Mouse (Mus musculus) bone marrow, adult 2 months (tissue): ENCODE measurements around the gene Dhdh. TPM values are rescaled to one million over a fixed set of nuclear protein-coding genes. Genes with fewer than 3 reads are reported as not detected.
"Not testable (repeated sequence)": the region's sequence is repeated elsewhere in the genome, so short reads cannot be mapped to it uniquely, and the experiment has no call there.

ENCODE experiments used
- H3K27ac ChIP-seq: fragments of 200-500 bp; 2 replicates; pipeline ENCODE4 v1.5.1; 2012; ENCODE audit warnings: low read depth, mild to moderate bottlenecking, control low read depth, inconsistent platforms, low read length; ENCODE audit not compliant: control insufficient read depth, poor library complexity, insufficient read depth
- H3K4me1 ChIP-seq: fragments of 200-500 bp; 2 replicates; pipeline ENCODE4 v1.6.1; 2011; ENCODE audit warnings: low read length; ENCODE audit not compliant: control insufficient read depth, insufficient read depth
- H3K4me3 ChIP-seq: fragments of 200-500 bp; replicated peaks from 2 replicates; pipeline ENCODE3; 2011; ENCODE audit warnings: mild to moderate bottlenecking, low read depth, low read length, control low read depth; ENCODE audit not compliant: control insufficient read depth
- CTCF ChIP-seq: fragments of 200-500 bp; IDR thresholded peaks from 2 replicates; pipeline ENCODE4 v1.5.1; 2011; ENCODE audit warnings: low read length, control low read depth; ENCODE audit not compliant: control insufficient read depth, insufficient read depth
- POLR2A ChIP-seq: fragments of 200-500 bp; IDR thresholded peaks from 2 replicates; pipeline ENCODE4 v1.6.1; 2011; ENCODE audit warnings: low read depth, mild to moderate bottlenecking, control low read depth, low read length, borderline replicate concordance; ENCODE audit not compliant: control insufficient read depth
- WGBS: fragments of 180-500 bp; shearing (Covaris S2); methylation state at CpG from one replicate; pipeline ENCODE4 v1.1.7; 2018; 5-methylcytosine and 5-hydroxymethylcytosine counted together
- polyA plus RNA-seq: library from polyadenylated mRNA; stranded (reverse); fragments of >200 nt; gene quantifications from 2 replicates; pipeline ENCODE4 v1.2.4, GENCODE M21; 2011; ENCODE audit warnings: low replicate concordance; ENCODE audit not compliant: missing spikeins, insufficient read depth, insufficient read length

The Dhdh gene
- polyA plus RNA-seq, result 2.7 and 4.8 TPM in 2 replicates

DNA sequence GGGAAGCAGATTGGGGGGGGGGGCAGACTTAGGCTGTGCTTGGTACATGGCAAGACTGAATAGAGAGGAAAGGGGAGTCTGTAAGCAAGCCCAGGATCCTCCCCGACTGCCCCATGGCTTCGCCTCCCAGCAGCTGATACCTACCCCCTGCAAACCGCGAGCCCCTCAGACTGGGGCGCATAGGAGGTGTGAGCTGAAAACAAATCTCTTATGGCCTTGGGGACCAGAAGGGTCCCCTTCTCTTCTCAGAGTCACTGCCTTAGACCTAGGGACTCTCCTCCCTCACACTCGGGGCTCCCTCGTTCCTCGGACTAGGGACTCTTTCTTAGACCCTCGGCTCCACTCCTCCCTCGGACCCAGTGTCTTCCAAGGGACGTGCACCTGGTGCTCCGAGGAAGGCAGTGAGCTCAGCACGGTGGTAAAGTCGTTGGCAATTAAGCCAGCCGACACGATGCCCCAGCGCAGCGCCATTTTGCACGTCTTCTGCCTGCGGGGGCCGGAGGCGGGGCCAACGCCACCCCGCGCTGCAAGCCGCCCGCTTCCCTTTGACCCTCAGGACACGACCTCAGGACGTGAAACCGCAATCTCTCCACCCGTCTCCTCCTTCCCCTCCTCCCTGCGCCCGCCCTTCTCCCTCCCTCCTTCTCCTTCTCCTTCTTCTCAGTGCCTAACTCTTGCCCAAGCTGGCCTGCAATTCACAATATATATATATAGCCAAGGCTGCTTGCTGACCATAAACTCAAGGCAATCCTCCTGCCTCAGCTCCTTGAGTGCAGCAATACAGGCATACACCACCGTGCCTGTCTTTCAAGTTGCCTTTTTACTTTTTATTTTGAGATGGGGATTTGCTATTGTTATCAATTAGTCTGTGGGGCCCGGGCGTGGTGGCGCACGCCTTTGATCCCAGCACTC is at the start of gene Dhdh:
Gene Dhdh (minus strand): TSS at position 513 of the 912 bp plus-strand sequence.
- H3K4me3 ChIP-seq, result peak within 1 kb of the TSS; percentile 86
- 6% methylated on average over 38 of the region's 38 CpGs for WGBS
- TF ChIP-seq CTCF (no peak), POLR2A (peak; percentile 65; the same call in 1 of the 2 replicates)
- no peaks in the 10 kb centered on the region; the same call in 1 of the 2 replicates for H3K4me1 ChIP-seq
- peak within 1 kb of the TSS; percentile 52 for H3K27ac ChIP-seq

DNA sequence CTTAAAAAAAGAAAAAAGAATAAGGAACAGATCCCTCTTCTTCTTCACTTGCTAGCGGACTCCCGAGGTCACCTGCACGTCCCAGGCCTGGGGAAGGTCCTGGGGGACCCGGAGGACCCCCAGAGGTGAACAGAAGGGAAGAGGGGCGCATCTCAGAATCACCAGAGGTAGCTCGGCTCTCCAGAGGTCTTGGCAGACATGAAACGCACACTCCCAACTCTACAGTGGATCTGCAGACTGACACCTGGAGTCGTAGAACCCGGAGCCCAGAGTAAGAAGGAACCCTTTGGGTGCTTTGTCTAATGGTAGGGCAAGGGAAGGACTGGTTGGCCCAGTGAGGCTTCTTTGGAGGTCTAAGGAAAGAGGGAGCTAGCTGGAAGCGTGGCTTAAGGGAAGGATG is 49.0 kb upstream of the Dhdh start:
- no peak overlapping the region for H3K4me3 ChIP-seq

DNA sequence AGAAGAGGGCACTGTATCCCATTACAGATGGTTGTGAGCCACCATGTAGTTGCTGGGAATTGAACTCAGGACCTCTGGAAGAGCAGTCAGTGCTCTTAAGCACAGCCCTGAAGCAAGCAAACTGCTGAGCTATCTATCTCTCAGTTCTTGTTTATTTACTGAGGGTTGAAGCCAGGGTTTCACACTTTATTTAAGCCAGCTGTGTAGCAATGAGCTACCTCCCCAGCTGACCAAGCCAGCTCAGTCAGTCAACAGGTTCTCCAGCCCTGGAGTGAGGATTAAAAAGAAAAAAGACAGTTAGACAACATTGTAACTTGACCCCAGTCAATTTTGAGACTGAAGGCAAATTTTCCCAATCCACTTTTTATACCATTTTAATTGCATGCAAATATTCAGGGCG is 47.1 kb upstream of the Dhdh start:
- WGBS, result 76% methylated on average over 1 of the region's 1 CpGs
- H3K4me1 ChIP-seq, result no peaks in the 10 kb centered on the region
- no peak for TF ChIP-seq POLR2A
- TF ChIP-seq CTCF, result no peak
- H3K27ac ChIP-seq, result no peak overlapping the region
- H3K4me3 ChIP-seq, result no peak overlapping the region

More for the DNA sequence above, 49.0 kb upstream of the Dhdh start:
- Histone ChIP-seq H3K4me1 (no peaks in the 10 kb centered on the region), H3K27ac (no peak overlapping the region)
- TF ChIP-seq CTCF (no peak), POLR2A (no peak)
- WGBS, result 81% methylated on average over 10 of the region's 10 CpGs

DNA sequence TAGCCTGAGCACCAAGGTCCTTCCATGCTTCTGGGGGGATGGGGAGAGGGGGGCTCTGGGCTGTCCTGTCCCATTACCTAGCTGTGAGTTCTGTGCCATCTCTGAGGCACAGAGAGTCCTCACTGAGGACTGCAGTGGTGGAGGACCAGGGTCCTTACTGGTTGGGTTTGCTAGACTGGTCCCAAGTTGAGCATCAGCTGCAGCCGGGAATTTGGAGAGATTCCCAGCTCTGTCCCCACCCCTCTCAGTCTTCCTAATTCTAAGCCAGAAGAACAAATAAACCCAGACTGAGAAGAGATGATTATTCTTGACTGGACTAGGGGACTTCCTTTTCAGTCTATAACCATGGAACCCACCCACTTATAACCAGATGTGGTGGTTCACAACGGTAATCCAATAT is 42.0 kb upstream of the Dhdh start:
- H3K27ac ChIP-seq, result no peak overlapping the region
- H3K4me1 ChIP-seq, result no peaks in the 10 kb centered on the region; the same call in none of the 2 replicates
- H3K4me3 ChIP-seq, result no peak overlapping the region
- 64% methylated on average over 2 of the region's 2 CpGs for WGBS
- TF ChIP-seq CTCF (no peak), POLR2A (no peak)

DNA sequence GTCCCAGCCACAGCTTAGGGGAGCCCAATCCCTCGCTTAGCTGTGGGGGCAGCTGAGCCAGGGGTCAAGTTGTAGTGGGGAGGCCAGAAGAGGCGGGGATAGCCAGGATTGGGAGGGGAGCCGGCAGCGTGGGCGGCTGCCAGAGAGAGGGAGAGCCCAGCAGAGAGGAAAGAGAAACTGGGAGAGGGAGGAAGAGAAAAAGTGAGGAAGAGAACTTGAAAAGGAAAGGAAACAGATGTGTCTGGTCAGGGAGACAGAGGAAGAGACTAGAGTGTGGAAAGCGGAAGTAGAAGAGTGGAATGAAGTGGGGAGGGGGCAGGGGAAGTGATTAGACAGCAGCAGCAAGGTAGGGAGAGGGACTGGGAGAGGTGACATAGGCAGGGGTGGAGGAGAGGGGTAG is 40.9 kb upstream of the Dhdh start:
- Histone ChIP-seq H3K4me1 (no peaks in the 10 kb centered on the region; the same call in none of the 2 replicates), H3K27ac (no peak overlapping the region), H3K4me3 (no peak overlapping the region)
- no peak for TF ChIP-seq CTCF
- TF ChIP-seq POLR2A, result no peak
- 5% methylated on average over 6 of the region's 6 CpGs for WGBS

DNA sequence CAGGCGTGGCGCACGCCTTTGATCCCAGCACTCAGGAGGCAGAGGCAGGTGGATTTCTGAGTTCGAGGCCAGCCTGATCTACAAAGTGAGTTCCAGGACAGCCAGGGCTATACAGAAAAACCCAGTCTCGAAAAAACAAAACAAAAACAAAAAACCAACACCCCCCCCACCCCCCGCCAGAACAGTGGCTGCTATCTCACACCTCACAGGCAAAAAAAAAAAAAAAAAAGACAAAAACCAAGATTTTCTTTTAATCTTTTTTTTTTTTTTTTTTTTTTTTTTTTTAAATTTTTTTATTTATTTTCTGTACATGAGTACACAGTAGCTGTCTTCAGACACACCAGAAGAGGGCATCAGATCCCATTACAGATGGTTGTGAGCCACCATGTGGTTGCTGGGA is 38.6 kb upstream of the Dhdh start:
- Histone ChIP-seq H3K27ac (peak overlapping the region; percentile 12; the same call in 1 of the 2 replicates), H3K4me3 (peak overlapping the region; percentile 29)
- 68% methylated on average over 6 of the region's 6 CpGs for WGBS
- H3K4me1 ChIP-seq, result not testable (repeated sequence)

DNA sequence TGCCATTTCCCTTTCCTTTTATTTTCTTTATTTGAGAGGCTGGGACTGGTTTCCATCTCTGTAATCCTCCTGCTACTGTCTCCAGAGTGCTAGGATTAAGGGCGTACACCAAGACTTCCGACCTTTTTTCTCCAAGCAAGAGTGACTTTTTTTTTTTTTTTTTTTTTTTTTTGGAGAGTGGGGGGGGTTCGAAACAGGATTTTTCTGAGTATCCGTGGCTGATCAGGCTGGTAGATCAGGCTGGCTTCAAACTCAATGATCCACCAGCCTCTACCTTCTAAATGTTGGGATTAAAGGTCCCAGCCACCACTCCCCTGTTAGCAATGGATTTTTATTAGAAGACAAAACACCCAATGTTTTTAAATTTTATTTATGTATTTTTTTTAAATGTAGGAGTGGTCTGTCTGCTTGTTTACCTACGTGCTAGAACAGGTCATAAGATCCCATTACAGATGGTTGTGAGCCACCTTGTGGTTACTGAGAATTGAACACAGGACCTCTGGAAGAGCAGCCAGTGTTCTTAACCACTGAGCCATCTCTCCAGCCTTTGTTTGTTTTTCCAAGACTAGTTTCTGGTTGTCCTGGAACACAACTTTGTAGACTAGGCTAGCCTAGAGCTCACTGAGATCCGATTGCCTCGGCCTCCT is 38.0 kb upstream of the Dhdh start:
- TF ChIP-seq CTCF (no peak), POLR2A (no peak)
- 20% methylated on average over 7 of the region's 7 CpGs for WGBS
- Histone ChIP-seq H3K4me1 (peaks cover 1% of the 10 kb centered on the region), H3K27ac (peak overlapping the region; percentile 98), H3K4me3 (peak overlapping the region; percentile 92)

DNA sequence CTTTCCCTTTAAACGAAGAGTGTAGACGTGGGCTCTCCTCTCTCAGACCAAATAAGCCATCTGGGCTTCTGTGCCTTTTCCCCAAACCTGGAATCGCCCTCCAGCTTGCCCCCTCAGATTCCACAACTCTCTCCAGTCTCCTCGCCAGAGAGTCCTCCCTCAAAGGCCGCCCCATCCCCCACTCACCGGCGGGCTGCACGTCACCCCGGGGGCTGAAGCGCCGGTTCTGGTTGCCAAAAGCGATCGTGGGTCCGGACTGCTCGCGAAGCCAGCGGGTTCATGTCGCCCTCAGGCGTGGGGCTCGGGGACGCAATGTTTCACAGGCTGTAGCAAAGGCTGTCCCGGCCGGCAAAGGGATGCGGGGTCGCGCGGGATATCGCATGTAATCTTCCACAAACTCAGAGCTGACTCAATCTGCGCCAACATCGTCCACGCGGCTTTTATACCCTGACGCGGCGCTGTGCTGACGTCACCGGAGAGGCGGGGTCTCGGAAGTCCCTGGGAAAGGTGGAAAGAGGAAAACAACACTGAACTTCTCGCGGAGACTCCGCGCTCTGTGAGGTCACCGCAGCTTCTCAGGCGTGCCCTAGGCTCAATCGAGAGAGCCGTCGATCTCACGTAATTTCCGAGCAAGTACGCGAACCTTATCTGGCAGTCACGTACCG is 37.3 kb upstream of the Dhdh start, which contains the start of the genes Ppp1r15a and Plekha4:
Gene Ppp1r15a (minus strand): TSS at position 460 of the 665 bp plus-strand sequence.
Gene Plekha4 (plus strand): TSS at position 522 of the 665 bp plus-strand sequence.
- H3K4me1 ChIP-seq, result peaks cover 1% of the 10 kb centered on the region
- TF ChIP-seq POLR2A, result no peak; the same call in 1 of the 2 replicates
- TF ChIP-seq CTCF, result no peak
- H3K27ac ChIP-seq, result peak within 1 kb of the TSS; percentile 98
- peak within 1 kb of the TSS; percentile 92 for H3K4me3 ChIP-seq
- WGBS, result under 1% methylated on average over 54 of the region's 54 CpGs
